Mouse (Mus musculus): ENCODE data around the gene Cenpt. TPM values are rescaled to one million over a fixed set of nuclear protein-coding genes. Genes with fewer than 3 reads are reported as not detected.

The Cenpt gene
- polyA plus RNA-seq, 1 experiment from 2014 or later = 63.8 TPM

- no peak overlapping the region for H3K4me2 ChIP-seq
- no peak for ATAC-seq (ENCODE audit: low read depth)
- no peaks in the 10 kb centered on the region for H3K27me3 ChIP-seq
- no peak overlapping the region for H3K9ac ChIP-seq
- H3K36me3 ChIP-seq = 0 out of 2 replicates have a peak, but pooled peaks cover 5% of the 10 kb centered on the region
- H3K27ac ChIP-seq (replicated peaks) = peak overlapping the region; percentile 4; the same call in 1 of the 2 replicates
- H3K9me3 ChIP-seq = no peaks in the 10 kb centered on the region
- peaks cover 10% of the 10 kb centered on the region; the same call in 1 of the 2 replicates for H3K4me1 ChIP-seq (replicated peaks)
- H3K4me3 ChIP-seq = no peak overlapping the region
- 58% methylated on average over 8 of the region's 8 CpGs for WGBS
Observed at GRCm38 (mm10) chr8:105799091-105799812, 53.8 kb downstream of the Cenpt start.

- no peak for ATAC-seq (ENCODE audit: low read depth)
- Histone ChIP-seq H3K4me2 (no peak overlapping the region), H3K27me3 (no peaks in the 10 kb centered on the region), H3K9me3 (no peaks in the 10 kb centered on the region), H3K4me3 (no peak overlapping the region), H3K36me3 (no peaks in the 10 kb centered on the region), H3K4me1 (replicated peaks) (peaks cover 10% of the 10 kb centered on the region; the same call in 1 of the 2 replicates), H3K27ac (replicated peaks) (no peak overlapping the region), H3K9ac (no peak overlapping the region)
- 95% methylated on average over 5 of the region's 5 CpGs for WGBS
Observed at GRCm38 (mm10) chr8:105798408-105798807, 54.7 kb downstream of the Cenpt start.

- 88% methylated on average over 1 of the region's 1 CpGs for WGBS
- H3K4me3 ChIP-seq = no peak overlapping the region
- no peak for ATAC-seq (ENCODE audit: low read depth)
- no peaks in the 10 kb centered on the region for H3K36me3 ChIP-seq
- peaks cover 10% of the 10 kb centered on the region; the same call in 1 of the 2 replicates for H3K4me1 ChIP-seq (replicated peaks)
- H3K4me2 ChIP-seq = no peak overlapping the region
- no peaks in the 10 kb centered on the region for H3K9me3 ChIP-seq
- no peaks in the 10 kb centered on the region for H3K27me3 ChIP-seq
- H3K9ac ChIP-seq = no peak overlapping the region
- H3K27ac ChIP-seq (replicated peaks) = no peak overlapping the region
Observed at GRCm38 (mm10) chr8:105795785-105796184, 57.3 kb downstream of the Cenpt start.

Other genes starting within 250 kb of the Cenpt start
- gene Ripor1, start 248.0 kb downstream of the Cenpt start, polyA plus RNA-seq (2015; fragmentation: Nextera tagmentation; extraction: Ambion mirVana) = 30.5 and 35.9 TPM in 2 replicates
- 105 and 118 TPM in 2 replicates for gene Ctcf, start 216.7 kb downstream of the Cenpt start, polyA plus RNA-seq (2015; fragmentation: Nextera tagmentation; extraction: Ambion mirVana)
- 2.0 TPM in 2 replicates for gene Agrp, start 215.9 kb downstream of the Cenpt start, polyA plus RNA-seq (2015; fragmentation: Nextera tagmentation; extraction: Ambion mirVana)
- gene Carmil2, start 167.0 kb downstream of the Cenpt start, polyA plus RNA-seq (2015; fragmentation: Nextera tagmentation; extraction: Ambion mirVana) = 16.6 and 20.2 TPM in 2 replicates
- 77.1 and 87.1 TPM in 2 replicates for gene Acd, start 152.2 kb downstream of the Cenpt start, polyA plus RNA-seq (2015; fragmentation: Nextera tagmentation; extraction: Ambion mirVana)
- 47.7 and 48.0 TPM in 2 replicates for gene Pard6a, start 152.1 kb downstream of the Cenpt start, polyA plus RNA-seq (2015; fragmentation: Nextera tagmentation; extraction: Ambion mirVana)
- gene 4933405L10Rik, start 145.6 kb downstream of the Cenpt start, polyA plus RNA-seq (2015; fragmentation: Nextera tagmentation; extraction: Ambion mirVana) = not detected in 2 replicates
- gene Enkd1, start 145.1 kb downstream of the Cenpt start, polyA plus RNA-seq (2015; fragmentation: Nextera tagmentation; extraction: Ambion mirVana) = 10.3 and 11.2 TPM in 2 replicates
- 66.7 and 72.4 TPM in 2 replicates for gene Gfod2, start 94.6 kb downstream of the Cenpt start, polyA plus RNA-seq (2015; fragmentation: Nextera tagmentation; extraction: Ambion mirVana)
- 11.6 and 13.0 TPM in 2 replicates for gene Ranbp10, start 25.9 kb downstream of the Cenpt start, polyA plus RNA-seq (2015; fragmentation: Nextera tagmentation; extraction: Ambion mirVana)
- 0.46 and 0.54 TPM in 2 replicates for gene Tsnaxip1, start 25.5 kb downstream of the Cenpt start, polyA plus RNA-seq (2015; fragmentation: Nextera tagmentation; extraction: Ambion mirVana)
- 61.4 and 64.1 TPM in 2 replicates for gene Thap11, start 1.9 kb upstream of the Cenpt start, polyA plus RNA-seq (2015; fragmentation: Nextera tagmentation; extraction: Ambion mirVana)
- gene Nutf2, start 7.3 kb upstream of the Cenpt start, polyA plus RNA-seq (2015; fragmentation: Nextera tagmentation; extraction: Ambion mirVana) = 198 and 201 TPM in 2 replicates
- 43.9 and 48.6 TPM in 2 replicates for gene Edc4, start 27.6 kb upstream of the Cenpt start, polyA plus RNA-seq (2015; fragmentation: Nextera tagmentation; extraction: Ambion mirVana)
- 0.46 and 0.54 TPM in 2 replicates for gene Nrn1l, start 40.3 kb upstream of the Cenpt start, polyA plus RNA-seq (2015; fragmentation: Nextera tagmentation; extraction: Ambion mirVana)
- 14.2 and 14.3 TPM in 2 replicates for gene Pskh1, start 47.2 kb upstream of the Cenpt start, polyA plus RNA-seq (2015; fragmentation: Nextera tagmentation; extraction: Ambion mirVana)
- 3.1 and 3.6 TPM in 2 replicates for gene Ctrl, start 80.6 kb upstream of the Cenpt start, polyA plus RNA-seq (2015; fragmentation: Nextera tagmentation; extraction: Ambion mirVana)
- 43.1 and 43.2 TPM in 2 replicates for gene Psmb10, start 85.2 kb upstream of the Cenpt start, polyA plus RNA-seq (2015; fragmentation: Nextera tagmentation; extraction: Ambion mirVana)
- 0.59 and 0.71 TPM in 2 replicates for gene Lcat, start 90.1 kb upstream of the Cenpt start, polyA plus RNA-seq (2015; fragmentation: Nextera tagmentation; extraction: Ambion mirVana)
- 8.7 and 11.0 TPM in 2 replicates for gene Slc12a4, start 112.8 kb upstream of the Cenpt start, polyA plus RNA-seq (2015; fragmentation: Nextera tagmentation; extraction: Ambion mirVana)
- gene Dpep3, start 126.2 kb upstream of the Cenpt start, polyA plus RNA-seq (2015; fragmentation: Nextera tagmentation; extraction: Ambion mirVana) = not detected in 2 replicates
- 21.5 and 23.1 TPM in 2 replicates for gene Dus2, start 138.1 kb upstream of the Cenpt start, polyA plus RNA-seq (2015; fragmentation: Nextera tagmentation; extraction: Ambion mirVana)
- gene Dpep2nb, start 152.7 kb upstream of the Cenpt start, polyA plus RNA-seq (2015; fragmentation: Nextera tagmentation; extraction: Ambion mirVana) = 0.24 TPM in 1 of 2 replicates, not detected in the other
- 20.7 and 22.2 TPM in 2 replicates for gene Ddx28, start 158.6 kb upstream of the Cenpt start, polyA plus RNA-seq (2015; fragmentation: Nextera tagmentation; extraction: Ambion mirVana)
- gene Nfatc3, start 205.6 kb upstream of the Cenpt start, polyA plus RNA-seq (2015; fragmentation: Nextera tagmentation; extraction: Ambion mirVana) = 4.1 and 4.2 TPM in 2 replicates